Mouse (Mus musculus) embryonic fibroblast, embryonic 13.5 days (primary cell): ENCODE measurements around the gene Gm20388. TPM values are rescaled to one million over a fixed set of nuclear protein-coding genes. Genes with fewer than 3 reads are reported as not detected.

ENCODE experiments used
- H3K27ac ChIP-seq: 2 replicates; pipeline ENCODE4 v1.5.1; 2012; ENCODE audit warnings: low read length, control low read depth, inconsistent platforms; ENCODE audit not compliant: insufficient read depth
- H3K4me1 ChIP-seq: 2 replicates; pipeline ENCODE4 v1.6.1; 2011; ENCODE audit warnings: low read length; ENCODE audit not compliant: control insufficient read depth, insufficient read depth
- H3K4me3 ChIP-seq: 2 replicates; pipeline ENCODE4 v1.5.1; 2011; ENCODE audit warnings: mild to moderate bottlenecking, control low read depth, low read length; ENCODE audit not compliant: insufficient read depth
- CTCF ChIP-seq: IDR thresholded peaks from 2 replicates; pipeline ENCODE4 v1.5.1; 2011; ENCODE audit warnings: mild to moderate bottlenecking, control low read depth, low read length, moderate library complexity, borderline replicate concordance; ENCODE audit not compliant: insufficient read depth
- POLR2A ChIP-seq: IDR thresholded peaks from 2 replicates; pipeline ENCODE4 v1.6.1; 2011; ENCODE audit warnings: low read depth, mild to moderate bottlenecking, control low read depth, low read length, moderate library complexity
- polyA plus RNA-seq: library from polyadenylated mRNA; stranded (reverse); fragments of >200 nt; gene quantifications from 2 replicates; pipeline ENCODE4 v1.2.4, GENCODE M21; 2011; ENCODE audit warnings: low read depth; ENCODE audit not compliant: missing spikeins, insufficient read length

Gene Gm20388
- polyA plus RNA-seq, 1 experiment: 82.8 TPM

DNA sequence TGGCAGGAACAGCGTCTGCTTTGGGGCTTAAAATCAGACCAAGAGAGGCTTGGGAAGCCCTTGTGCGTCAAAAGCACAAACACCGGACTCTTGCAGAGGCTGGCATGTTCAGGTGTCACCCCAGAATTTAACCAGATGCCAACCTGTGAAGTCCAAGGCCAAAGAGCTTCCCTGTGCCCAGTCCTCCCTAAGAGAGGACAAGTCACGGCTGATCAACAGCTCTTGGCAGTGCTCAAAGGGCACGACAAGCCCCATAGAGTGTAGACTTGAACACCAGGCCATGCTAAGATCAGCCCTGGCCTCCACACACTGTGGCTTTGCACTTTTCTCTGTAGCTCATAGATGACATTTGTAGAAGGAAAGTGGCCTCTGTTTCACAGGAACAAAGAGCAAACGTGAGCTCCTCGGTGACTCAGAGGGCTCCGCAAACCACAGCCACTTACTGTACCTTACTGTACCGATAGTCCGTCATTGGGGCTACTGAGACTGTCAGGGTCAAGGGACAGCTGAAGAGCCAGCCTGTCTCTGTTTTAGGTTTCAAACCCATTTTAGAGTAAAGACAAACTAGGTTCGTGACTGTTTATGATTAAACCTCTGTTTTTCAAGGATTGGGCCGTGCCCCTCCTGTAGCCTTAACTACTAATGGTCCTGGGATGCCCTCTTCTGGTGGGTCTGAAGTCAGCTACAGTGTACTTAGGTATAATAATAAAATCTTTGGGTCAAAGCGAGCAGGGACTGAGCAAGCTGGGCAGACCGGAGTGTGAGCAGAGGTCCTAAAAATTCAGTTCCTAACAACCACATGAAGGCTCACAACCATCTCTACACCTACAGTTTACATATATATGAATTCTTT is 2022.3 kb downstream of the Gm20388 start:
- H3K4me3 ChIP-seq: no peak overlapping the region
- TF ChIP-seq POLR2A (no peak), CTCF (no peak)
- no peak overlapping the region for H3K27ac ChIP-seq
- H3K4me1 ChIP-seq: no peaks in the 10 kb centered on the region

DNA sequence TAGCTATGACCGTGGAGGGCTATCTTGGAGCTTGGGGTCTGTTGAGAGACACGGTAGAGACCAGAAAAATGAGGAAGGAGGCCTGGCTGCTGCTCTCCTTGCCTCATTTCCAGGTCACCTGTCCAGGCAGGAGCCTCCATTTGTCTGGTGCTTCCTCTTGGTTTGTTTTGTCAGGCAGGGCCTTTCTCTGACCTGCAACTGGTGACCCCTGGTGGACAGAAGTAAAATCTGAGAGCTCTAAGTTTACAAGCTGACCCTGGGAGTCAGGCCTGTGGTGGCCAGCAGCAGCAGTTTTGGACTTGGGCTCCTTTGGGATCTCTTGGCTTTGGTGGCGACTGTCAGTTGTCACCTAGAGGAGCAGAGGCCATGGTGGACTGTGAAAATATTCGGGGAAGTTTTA is 2023.9 kb downstream of the Gm20388 start:
- TF ChIP-seq CTCF (no peak), POLR2A (no peak)
- no peak overlapping the region for H3K27ac ChIP-seq
- no peak overlapping the region for H3K4me3 ChIP-seq
- no peaks in the 10 kb centered on the region for H3K4me1 ChIP-seq

DNA sequence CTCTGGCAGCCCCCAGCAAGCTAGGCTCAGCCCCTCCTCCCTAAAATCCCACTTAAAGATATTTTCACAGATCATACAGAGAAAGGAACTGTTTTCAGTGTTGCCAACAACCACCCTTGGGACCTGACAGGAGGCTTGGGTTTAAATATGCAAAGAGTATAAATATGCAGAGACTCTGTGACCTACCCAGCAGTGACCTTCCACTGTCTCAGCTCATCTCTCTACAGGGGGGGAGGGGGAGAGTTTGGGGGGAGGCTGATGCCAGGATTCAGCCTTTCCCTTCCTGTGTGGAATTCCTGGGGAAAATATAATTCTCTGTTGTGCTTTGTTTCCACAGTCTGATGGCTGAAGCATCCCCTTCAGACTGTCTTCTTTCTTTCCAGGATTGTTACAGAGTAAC is 2024.3 kb downstream of the Gm20388 start:
- TF ChIP-seq CTCF (no peak), POLR2A (no peak)
- no peak overlapping the region for H3K27ac ChIP-seq
- H3K4me1 ChIP-seq: no peaks in the 10 kb centered on the region
- no peak overlapping the region for H3K4me3 ChIP-seq

- Histone ChIP-seq H3K27ac (no peak overlapping the region), H3K4me3 (no peak overlapping the region), H3K4me1 (no peaks in the 10 kb centered on the region)
- TF ChIP-seq CTCF (no peak), POLR2A (no peak)
These were observed 2025.0 kb downstream of the Gm20388 start for GRCm38 (mm10) chr8:121935341-121936294.

GRCm38 (mm10) chr8:121936391-121936790 is 2025.8 kb downstream of the Gm20388 start:
- Histone ChIP-seq H3K4me3 (no peak overlapping the region), H3K4me1 (no peaks in the 10 kb centered on the region), H3K27ac (no peak overlapping the region)
- TF ChIP-seq CTCF: no peak

GRCm38 (mm10) chr8:121938732-121939131 is 2028.1 kb downstream of the Gm20388 start:
- no peaks in the 10 kb centered on the region for H3K4me1 ChIP-seq
- H3K4me3 ChIP-seq: no peak overlapping the region
- no peak for TF ChIP-seq CTCF
- no peak for TF ChIP-seq POLR2A
- no peak overlapping the region for H3K27ac ChIP-seq

DNA sequence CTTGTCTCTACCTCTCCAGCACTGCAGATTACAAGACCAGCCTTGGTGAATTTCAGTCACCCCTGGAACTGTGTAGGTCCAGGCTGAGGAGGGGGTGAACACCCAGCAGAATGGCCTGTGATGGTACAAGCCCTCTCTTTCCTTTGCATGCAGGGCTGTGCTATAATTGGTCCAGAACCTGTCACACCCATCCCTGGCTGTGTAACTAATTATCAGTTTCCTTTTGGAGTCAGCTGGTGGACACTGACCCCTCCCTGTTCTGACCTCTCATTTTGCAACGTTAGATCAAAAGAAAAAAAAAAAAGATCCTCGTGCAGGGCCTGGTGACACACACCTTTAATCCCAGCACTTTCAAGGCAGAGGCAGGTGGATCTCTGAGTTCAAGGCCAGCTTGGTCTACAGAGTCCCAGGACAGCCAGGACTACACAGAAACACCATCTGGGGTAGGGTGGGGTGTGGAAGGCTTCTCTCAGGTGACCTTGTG is 2032.5 kb downstream of the Gm20388 start:
- no peaks in the 10 kb centered on the region for H3K4me1 ChIP-seq
- H3K27ac ChIP-seq: no peak overlapping the region
- H3K4me3 ChIP-seq: no peak overlapping the region
- TF ChIP-seq POLR2A (no peak), CTCF (no peak)

GRCm38 (mm10) chr8:121943716-121944115 is 2033.1 kb downstream of the Gm20388 start:
- TF ChIP-seq POLR2A: no peak
- no peak for TF ChIP-seq CTCF
- no peak overlapping the region for H3K27ac ChIP-seq
- H3K4me3 ChIP-seq: no peak overlapping the region
- H3K4me1 ChIP-seq: no peaks in the 10 kb centered on the region

DNA sequence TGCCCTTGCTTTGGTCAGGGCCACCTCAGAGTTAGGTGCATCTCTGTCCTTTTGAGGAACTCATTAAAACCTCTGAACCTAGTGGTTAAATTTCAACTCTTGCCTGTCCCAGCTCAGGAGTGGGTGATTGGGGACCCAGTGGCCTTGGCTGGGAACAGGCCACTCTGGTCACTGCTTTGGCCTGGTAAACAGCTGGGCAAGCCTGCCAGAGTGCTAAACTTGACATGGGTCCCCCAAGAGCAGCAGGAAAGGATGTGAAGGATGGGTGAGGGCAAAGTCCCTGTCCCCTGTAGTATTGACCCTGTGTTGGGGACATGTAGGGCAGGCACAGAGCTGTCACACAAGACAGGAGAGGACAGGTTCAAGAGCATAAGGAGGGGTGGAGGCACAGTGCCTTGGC is 2034.2 kb downstream of the Gm20388 start, which contains the start of gene Car5a:
Gene Car5a (minus strand): TSS at position 74 of the 400 bp plus-strand sequence.
- Histone ChIP-seq H3K4me1 (no peaks in the 10 kb centered on the region), H3K4me3 (no peak within 1 kb of the TSS)
- TF ChIP-seq CTCF (no peak), POLR2A (no peak)

DNA sequence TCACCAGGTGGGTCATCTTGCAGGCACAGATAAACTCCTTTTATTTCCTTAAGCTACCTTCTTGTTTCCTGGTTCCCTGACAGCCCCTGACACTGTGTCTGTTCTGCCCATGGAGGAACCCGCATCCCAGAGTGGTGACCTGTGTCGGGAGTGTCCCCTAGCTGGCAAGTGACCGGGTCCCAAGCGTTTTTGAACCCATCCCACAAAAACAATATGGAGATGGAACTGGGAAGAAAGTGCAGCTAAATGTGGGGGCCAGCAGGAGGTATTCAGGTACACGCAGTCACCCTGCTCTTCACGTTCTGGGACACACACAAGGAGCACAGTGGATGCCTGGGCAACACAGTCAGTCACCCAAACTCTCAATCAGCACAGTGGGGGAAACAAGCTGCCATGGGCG is 2035.7 kb downstream of the Gm20388 start:
- Histone ChIP-seq H3K4me3 (no peak overlapping the region), H3K27ac (no peak overlapping the region), H3K4me1 (no peaks in the 10 kb centered on the region)
- no peak for TF ChIP-seq POLR2A

More for the DNA sequence above, 2034.2 kb downstream of the Gm20388 start, which contains the start of gene Car5a:
- no peak within 1 kb of the TSS for H3K27ac ChIP-seq
